In genomic region chr12:77177303-77177702, GRCm38 (mm10) we compare ENCODE assay signal across 12 mouse cellular contexts.
DNase-seq lines count a peak whose midpoint lies in the region; ATAC-seq lines count a peak whose summit lies in the region.
"Had no signal": no experiment of that assay in that cellular context is flagged by ENCODE, and none has a peak within 500 bp of the region (broad histone marks: within the 10 kb centered on the region; RNA-seq: fewer than 3 reads in every experiment).

No protein-coding gene starts in this region.

- no peak overlapping the region for H3K9ac ChIP-seq in forebrain, embryonic 14.5 days (ENCODE audit: low read length)
- H3K9ac ChIP-seq: liver, embryonic 12.5 days had no signal

- no peak overlapping the region for H3K4me3 ChIP-seq in limb, embryonic 10.5 days
- no peak overlapping the region for H3K4me3 ChIP-seq in forebrain, embryonic 14.5 days (ENCODE audit: low read depth, low read length)
- H3K4me3 ChIP-seq: layer of hippocampus, adult 2 months; liver, embryonic 12.5 days had no signal

- H3K27ac ChIP-seq in limb, embryonic 10.5 days, result peak overlapping the region; percentile 77; the same call in 1 of the 2 replicates
- no peak overlapping the region for H3K27ac ChIP-seq in forebrain, embryonic 14.5 days (ENCODE audit: low read depth, low read length)
- H3K27ac ChIP-seq: layer of hippocampus, adult 2 months; liver, embryonic 12.5 days had no signal

- 53% methylated on average over 3 of the region's 3 CpGs for WGBS in limb, embryonic 10.5 days
- 71% methylated on average over 3 of the region's 3 CpGs for WGBS in forebrain, embryonic 14.5 days

- H3K4me1 ChIP-seq in limb, embryonic 10.5 days, result peaks cover 18% of the 10 kb centered on the region
- peaks cover 6% of the 10 kb centered on the region; the same call in 1 of the 2 replicates for H3K4me1 ChIP-seq in forebrain, embryonic 14.5 days (ENCODE audit: control insufficient read depth, insufficient read depth, low read length)

- no peaks in the 10 kb centered on the region for H3K36me3 ChIP-seq in limb, embryonic 10.5 days
- no peaks in the 10 kb centered on the region for H3K36me3 ChIP-seq in forebrain, embryonic 14.5 days (ENCODE audit: control insufficient read depth, insufficient read depth, low read length)
- H3K36me3 ChIP-seq: liver, embryonic 12.5 days had no signal

- no peak for ATAC-seq in forebrain, embryonic 14.5 days
- ATAC-seq: liver, embryonic 12.5 days had no signal

- DNase-seq in right cerebral cortex, postnatal 14 days, result peak; percentile 9
- DNase-seq in right cerebral cortex, postnatal 4 days, result no peak
- DNase-seq in ZHBTc4 (ENCODE audit: low read depth, low spot score), result peak; percentile 70
- no peak for DNase-seq in limb, embryonic 10.5 days (ENCODE audit: low spot score)
- DNase-seq in thymus, postnatal 4 days, result peak; percentile 65
- DNase-seq in right cerebral cortex, postnatal 36 days (ENCODE audit: low spot score in 2 of 2), result no peak
- no peak for DNase-seq in forebrain, embryonic 14.5 days (ENCODE audit: low spot score)
- DNase-seq: cerebellum, adult 11 months had no signal

- H3K9me3 ChIP-seq in limb, embryonic 10.5 days (replicated peaks), result no peaks in the 10 kb centered on the region
- no peaks in the 10 kb centered on the region for H3K9me3 ChIP-seq in forebrain, embryonic 14.5 days (replicated peaks; ENCODE audit: control insufficient read depth, low read length)
- H3K9me3 ChIP-seq: liver, embryonic 12.5 days; megakaryocyte, embryonic 14.5 days had no signal

- no peak overlapping the region for H3K4me2 ChIP-seq in forebrain, embryonic 14.5 days (ENCODE audit: low read length)
- H3K4me2 ChIP-seq: heart, embryonic 11.5 days had no signal

- H3K27me3 ChIP-seq in limb, embryonic 10.5 days (ENCODE audit: low read depth, poor library complexity, severe bottlenecking), result no peaks in the 10 kb centered on the region
- no peaks in the 10 kb centered on the region for H3K27me3 ChIP-seq in forebrain, embryonic 14.5 days (replicated peaks; ENCODE audit: control insufficient read depth, insufficient read depth, low read length)
- H3K27me3 ChIP-seq: liver, embryonic 12.5 days; megakaryocyte, embryonic 14.5 days had no signal

Comparison
In these comparisons a context has a peak if more than half of its experiments do, and no peak if none do; other contexts are left out.
1. DNase-seq: peak in right cerebral cortex, postnatal 14 days (single experiment), ZHBTc4 (single experiment) and thymus, postnatal 4 days (single experiment); none in right cerebral cortex, postnatal 4 days (single experiment), limb, embryonic 10.5 days (single experiment), right cerebral cortex, postnatal 36 days (0 of 2) and forebrain, embryonic 14.5 days (single experiment).